10 mouse cellular contexts compared by ENCODE assay signal in genomic region chr7:44653773-44654172, GRCm38 (mm10). TPM values are rescaled to one million over a fixed set of nuclear protein-coding genes. Genes with fewer than 3 reads are reported as not detected.
DNase-seq lines count a peak whose midpoint lies in the region; TF ChIP-seq lines count a peak whose summit lies in the region.
"Had no signal": no experiment of that assay in that cellular context is flagged by ENCODE, and none has a peak within 500 bp of the region (broad histone marks: within the 10 kb centered on the region; RNA-seq: fewer than 3 reads in every experiment).

No protein-coding gene starts in this region.

- intact Hi-C loops in left cerebral cortex, adult 2 months (cut with DNase I) = no loop called here
- intact Hi-C loops in left cerebral cortex, postnatal 36 days (cut with DNase I) = loop anchor here (5.0 kb wide), 1 partner anchor 131 kb away; the partner anchor contains the start of gene Mybpc2

- no peaks in the 10 kb centered on the region for H3K4me1 ChIP-seq in bone marrow macrophage, adult 2 months (ENCODE audit: control insufficient read depth, insufficient read depth, low read length)

- no peak overlapping the region for H3K4me3 ChIP-seq in left cerebral cortex, adult 2 months
- no peak overlapping the region for H3K4me3 ChIP-seq in bone marrow macrophage, adult 2 months (ENCODE audit: insufficient read depth, low read length)
- H3K4me3 ChIP-seq: lung, embryonic 15.5 days had no signal

- peak; percentile 50 for TF ChIP-seq CTCF in left cerebral cortex, adult 2 months (IDR thresholded peaks at IDR 0.05)
- TF ChIP-seq CTCF in bone marrow macrophage, adult 2 months (IDR thresholded peaks at IDR 0.05; ENCODE audit: low read depth, low read length) = peak; percentile 50

- H3K27ac ChIP-seq in left cerebral cortex, adult 2 months = no peak overlapping the region
- no peak overlapping the region for H3K27ac ChIP-seq in bone marrow macrophage, adult 2 months (ENCODE audit: insufficient read depth, low read depth, low read length)
- H3K27ac ChIP-seq: lung, embryonic 15.5 days had no signal

- no peak for TF ChIP-seq POLR2A in bone marrow macrophage, adult 2 months (IDR thresholded peaks at IDR 0.05; ENCODE audit: borderline replicate concordance, low read depth, low read length)

- peak; percentile 28 to 50 for DNase-seq in adrenal gland, postnatal 36 days
- no peak for DNase-seq in adrenal gland, postnatal 4 days (ENCODE audit: low spot score in 2 of 2)
- DNase-seq in left cerebral cortex, adult 2 months (ENCODE audit: extremely low spot score in 1 of 2, low spot score in 2 of 2) = no peak
- DNase-seq in left cerebral cortex, postnatal 36 days (ENCODE audit: low spot score in 2 of 2) = no peak
- DNase-seq in retina, embryonic 14.5 days (ENCODE audit: low spot score) = peak; percentile 57
- no peak for DNase-seq in urinary bladder, postnatal 10 days (ENCODE audit: low spot score)
- no peak for DNase-seq in right cerebral cortex, adult 18-20 months

RNA-seq across cellular contexts. Expression of gene Myh14, which starts 16.9 kb away (rescaled TPM):
- total RNA-seq in adrenal gland, postnatal 36 days (2021) = 1 to 10 TPM; 3.0 to 4.9 TPM
- total RNA-seq in adrenal gland, postnatal 4 days (2021) = 1 to 10 TPM; 7.0 to 8.2 TPM
- 10 to 100 TPM; 21.1 to 21.4 TPM for total RNA-seq in left cerebral cortex, adult 2 months (2021)
- total RNA-seq in left cerebral cortex, postnatal 36 days (2021) = 10 to 100 TPM; 17.7 to 20.6 TPM
- polyA plus RNA-seq in bone marrow macrophage, adult 2 months (2012; ENCODE audit: insufficient read depth, insufficient read length, missing spikeins) = not detected in 2 replicates

RNA-seq across cellular contexts. Expression of gene Izumo2, which starts 54.8 kb away (rescaled TPM):
- total RNA-seq in adrenal gland, postnatal 36 days (2021) = not detected
- not detected for total RNA-seq in adrenal gland, postnatal 4 days (2021)
- not detected for total RNA-seq in left cerebral cortex, adult 2 months (2021)
- total RNA-seq in left cerebral cortex, postnatal 36 days (2021) = not detected
- not detected in 2 replicates for polyA plus RNA-seq in bone marrow macrophage, adult 2 months (2012; ENCODE audit: insufficient read depth, insufficient read length, missing spikeins)
- polyA plus RNA-seq: intestine, embryonic 14.5 days; lung, embryonic 15.5 days had no signal

Comparison
In these comparisons a context has a peak if more than half of its experiments do, and no peak if none do; other contexts are left out.
1. DNase-seq: peak in adrenal gland, postnatal 36 days (2 of 2) and retina, embryonic 14.5 days (single experiment); none in adrenal gland, postnatal 4 days (0 of 2), left cerebral cortex, adult 2 months (0 of 2), left cerebral cortex, postnatal 36 days (0 of 2), urinary bladder, postnatal 10 days (single experiment) and right cerebral cortex, adult 18-20 months (single experiment).